Mouse (Mus musculus): ENCODE data around the gene Tomt. TPM values are rescaled to one million over a fixed set of nuclear protein-coding genes. Genes with fewer than 3 reads are reported as not detected.

Gene Tomt
- polyA plus RNA-seq, 1 experiment from 2014 or later, result 0.31 TPM

- peak overlapping the region; percentile 85 for H3K27ac ChIP-seq (ENCODE audit: low read length)
- under 1% methylated on average over 57 of the region's 57 CpGs for whole genome bisulfite sequencing (ENCODE audit: insufficient replicate concordance)
- H3K9me3 ChIP-seq (replicated peaks; ENCODE audit: control insufficient read depth, low read length), result no peaks in the 10 kb centered on the region
- peak; percentile 95 for ATAC-seq (ENCODE audit: low read depth)
- peak overlapping the region; percentile 72 for H3K4me3 ChIP-seq (ENCODE audit: low read depth, low read length)
- H3K9ac ChIP-seq (ENCODE audit: low read depth, low read length), result peak overlapping the region; percentile 66
- H3K4me2 ChIP-seq (ENCODE audit: low read depth, low read length), result peak overlapping the region; percentile 71
- H3K36me3 ChIP-seq (ENCODE audit: control insufficient read depth, insufficient read depth), result no peaks in the 10 kb centered on the region
- peaks cover 9% of the 10 kb centered on the region for H3K4me1 ChIP-seq (ENCODE audit: control insufficient read depth, low read depth, low read length)
- H3K27me3 ChIP-seq (ENCODE audit: control insufficient read depth, insufficient read depth, low read depth, low read length), result no peaks in the 10 kb centered on the region
These were observed 9.8 kb downstream of the Tomt start for GRCm38 (mm10) chr7:101896104-101897066.

- Histone ChIP-seq H3K4me1 (ENCODE audit: control insufficient read depth, low read depth, low read length) (peaks cover 9% of the 10 kb centered on the region), H3K4me3 (ENCODE audit: low read depth, low read length) (peak overlapping the region; percentile 72), H3K4me2 (ENCODE audit: low read depth, low read length) (peak overlapping the region; percentile 71), H3K27ac (ENCODE audit: low read length) (peak overlapping the region; percentile 55), H3K27me3 (ENCODE audit: control insufficient read depth, insufficient read depth, low read depth, low read length) (no peaks in the 10 kb centered on the region), H3K9ac (ENCODE audit: low read depth, low read length) (peak overlapping the region; percentile 47), H3K9me3 (replicated peaks; ENCODE audit: control insufficient read depth, low read length) (no peaks in the 10 kb centered on the region), H3K36me3 (ENCODE audit: control insufficient read depth, insufficient read depth) (no peaks in the 10 kb centered on the region)
- WGBS (ENCODE audit: insufficient replicate concordance), result 26% methylated on average over 9 of the region's 9 CpGs
- no peak for ATAC-seq (ENCODE audit: low read depth)
These were observed 10.5 kb downstream of the Tomt start for GRCm38 (mm10) chr7:101895695-101896094.

GRCm38 (mm10) chr7:101888460-101888859 lies 17.7 kb downstream of the Tomt start:
- H3K36me3 ChIP-seq (ENCODE audit: control insufficient read depth, insufficient read depth), result no peaks in the 10 kb centered on the region
- WGBS (ENCODE audit: insufficient replicate concordance), result 68% methylated on average over 4 of the region's 4 CpGs
- no peaks in the 10 kb centered on the region for H3K4me1 ChIP-seq (ENCODE audit: control insufficient read depth, low read depth, low read length)
- H3K4me3 ChIP-seq (ENCODE audit: low read depth, low read length), result no peak overlapping the region
- no peaks in the 10 kb centered on the region for H3K9me3 ChIP-seq (replicated peaks; ENCODE audit: control insufficient read depth, low read length)
- H3K4me2 ChIP-seq (ENCODE audit: low read depth, low read length), result no peak overlapping the region
- no peaks in the 10 kb centered on the region for H3K27me3 ChIP-seq (ENCODE audit: control insufficient read depth, insufficient read depth, low read depth, low read length)
- no peak overlapping the region for H3K9ac ChIP-seq (ENCODE audit: low read depth, low read length)
- no peak for ATAC-seq (ENCODE audit: low read depth)
- H3K27ac ChIP-seq (ENCODE audit: low read length), result no peak overlapping the region

GRCm38 (mm10) chr7:101886274-101886673 lies 19.9 kb downstream of the Tomt start:
- no peaks in the 10 kb centered on the region for H3K27me3 ChIP-seq (ENCODE audit: control insufficient read depth, insufficient read depth, low read depth, low read length)
- H3K9ac ChIP-seq (ENCODE audit: low read depth, low read length), result no peak overlapping the region
- H3K9me3 ChIP-seq (replicated peaks; ENCODE audit: control insufficient read depth, low read length), result no peaks in the 10 kb centered on the region
- ATAC-seq (ENCODE audit: low read depth), result no peak
- 66% methylated on average over 6 of the region's 6 CpGs for WGBS (ENCODE audit: insufficient replicate concordance)
- no peaks in the 10 kb centered on the region for H3K4me1 ChIP-seq (ENCODE audit: control insufficient read depth, low read depth, low read length)
- no peak overlapping the region for H3K27ac ChIP-seq (ENCODE audit: low read length)
- no peaks in the 10 kb centered on the region for H3K36me3 ChIP-seq (ENCODE audit: control insufficient read depth, insufficient read depth)
- no peak overlapping the region for H3K4me3 ChIP-seq (ENCODE audit: low read depth, low read length)
- no peak overlapping the region for H3K4me2 ChIP-seq (ENCODE audit: low read depth, low read length)

GRCm38 (mm10) chr7:101884160-101884559 lies 22.0 kb downstream of the Tomt start:
- Histone ChIP-seq H3K27ac (ENCODE audit: low read length) (no peak overlapping the region), H3K4me1 (ENCODE audit: control insufficient read depth, low read depth, low read length) (no peaks in the 10 kb centered on the region), H3K4me3 (ENCODE audit: low read depth, low read length) (no peak overlapping the region), H3K36me3 (ENCODE audit: control insufficient read depth, insufficient read depth) (no peaks in the 10 kb centered on the region), H3K27me3 (ENCODE audit: control insufficient read depth, insufficient read depth, low read depth, low read length) (no peaks in the 10 kb centered on the region), H3K9ac (ENCODE audit: low read depth, low read length) (no peak overlapping the region), H3K4me2 (ENCODE audit: low read depth, low read length) (no peak overlapping the region), H3K9me3 (replicated peaks; ENCODE audit: control insufficient read depth, low read length) (no peaks in the 10 kb centered on the region)
- ATAC-seq (ENCODE audit: low read depth), result no peak
- WGBS (ENCODE audit: insufficient replicate concordance), result 72% methylated on average over 4 of the region's 4 CpGs

- 59% methylated on average over 9 of the region's 9 CpGs for WGBS (ENCODE audit: insufficient replicate concordance)
- no peaks in the 10 kb centered on the region for H3K9me3 ChIP-seq (replicated peaks; ENCODE audit: control insufficient read depth, low read length)
These were observed 23.6 kb downstream of the Tomt start for GRCm38 (mm10) chr7:101882413-101883154.

GRCm38 (mm10) chr7:101880855-101881254 lies 25.3 kb downstream of the Tomt start:
- Histone ChIP-seq H3K27me3 (ENCODE audit: control insufficient read depth, insufficient read depth, low read depth, low read length) (no peaks in the 10 kb centered on the region), H3K9ac (ENCODE audit: low read depth, low read length) (no peak overlapping the region), H3K27ac (ENCODE audit: low read length) (no peak overlapping the region), H3K4me3 (ENCODE audit: low read depth, low read length) (no peak overlapping the region), H3K4me1 (ENCODE audit: control insufficient read depth, low read depth, low read length) (no peaks in the 10 kb centered on the region), H3K36me3 (ENCODE audit: control insufficient read depth, insufficient read depth) (no peaks in the 10 kb centered on the region), H3K4me2 (ENCODE audit: low read depth, low read length) (no peak overlapping the region), H3K9me3 (replicated peaks; ENCODE audit: control insufficient read depth, low read length) (no peaks in the 10 kb centered on the region)
- no peak for ATAC-seq (ENCODE audit: low read depth)
- WGBS (ENCODE audit: insufficient replicate concordance), result 49% methylated on average over 4 of the region's 4 CpGs

More at GRCm38 (mm10) chr7:101882413-101883154, 23.6 kb downstream of the Tomt start:
- Histone ChIP-seq H3K4me1 (ENCODE audit: control insufficient read depth, low read depth, low read length) (no peaks in the 10 kb centered on the region), H3K4me2 (ENCODE audit: low read depth, low read length) (no peak overlapping the region), H3K36me3 (ENCODE audit: control insufficient read depth, insufficient read depth) (no peaks in the 10 kb centered on the region), H3K9ac (ENCODE audit: low read depth, low read length) (no peak overlapping the region), H3K27ac (ENCODE audit: low read length) (no peak overlapping the region), H3K4me3 (ENCODE audit: low read depth, low read length) (no peak overlapping the region), H3K27me3 (ENCODE audit: control insufficient read depth, insufficient read depth, low read depth, low read length) (no peaks in the 10 kb centered on the region)
- ATAC-seq (ENCODE audit: low read depth), result peak; percentile 39; the same call in 1 of the 2 replicates

- no peak overlapping the region for H3K4me2 ChIP-seq (ENCODE audit: low read depth, low read length)
- H3K4me3 ChIP-seq (ENCODE audit: low read depth, low read length), result no peak overlapping the region
- H3K9me3 ChIP-seq (replicated peaks; ENCODE audit: control insufficient read depth, low read length), result no peaks in the 10 kb centered on the region
- no peak overlapping the region for H3K27ac ChIP-seq (ENCODE audit: low read length)
- H3K4me1 ChIP-seq (ENCODE audit: control insufficient read depth, low read depth, low read length), result no peaks in the 10 kb centered on the region
- H3K9ac ChIP-seq (ENCODE audit: low read depth, low read length), result no peak overlapping the region
- H3K27me3 ChIP-seq (ENCODE audit: control insufficient read depth, insufficient read depth, low read depth, low read length), result no peaks in the 10 kb centered on the region
- WGBS (ENCODE audit: insufficient replicate concordance), result 61% methylated on average over 1 of the region's 1 CpGs
- H3K36me3 ChIP-seq (ENCODE audit: control insufficient read depth, insufficient read depth), result no peaks in the 10 kb centered on the region
- no peak for ATAC-seq (ENCODE audit: low read depth)
These were observed 30.2 kb downstream of the Tomt start for GRCm38 (mm10) chr7:101875978-101876377.

- ATAC-seq (ENCODE audit: low read depth), result peak; percentile 51; the same call in 1 of the 2 replicates
- Histone ChIP-seq H3K4me2 (ENCODE audit: low read depth, low read length) (no peak overlapping the region), H3K9ac (ENCODE audit: low read depth, low read length) (no peak overlapping the region), H3K9me3 (replicated peaks; ENCODE audit: control insufficient read depth, low read length) (no peaks in the 10 kb centered on the region), H3K4me3 (ENCODE audit: low read depth, low read length) (no peak overlapping the region), H3K36me3 (ENCODE audit: control insufficient read depth, insufficient read depth) (no peaks in the 10 kb centered on the region), H3K27ac (ENCODE audit: low read length) (no peak overlapping the region), H3K27me3 (ENCODE audit: control insufficient read depth, insufficient read depth, low read depth, low read length) (no peaks in the 10 kb centered on the region), H3K4me1 (ENCODE audit: control insufficient read depth, low read depth, low read length) (no peaks in the 10 kb centered on the region)
- 60% methylated on average over 3 of the region's 3 CpGs for WGBS (ENCODE audit: insufficient replicate concordance)
These were observed 34.9 kb downstream of the Tomt start for GRCm38 (mm10) chr7:101871296-101871695.

Data from liver, embryonic 16.5 days (tissue).